Mouse (Mus musculus): ENCODE results near the gene Fuca1.

GRCm38 (mm10) chr4:135902606-135903242, 17.8 kb upstream of the Fuca1 start:
- no peak for TF ChIP-seq CTCF (IDR thresholded peaks at IDR 0.05; ENCODE audit: borderline replicate concordance, insufficient read depth, low read depth, low read length)
- TF ChIP-seq POLR2A (IDR thresholded peaks at IDR 0.05; ENCODE audit: borderline replicate concordance, insufficient read depth, low read length), result no peak

Data from cerebellum, adult 2 months (tissue).